Mouse (Mus musculus) left cerebral cortex, postnatal 25 days (tissue): Measurements from ENCODE around the gene Mre11a. TPM values are rescaled to one million over a fixed set of nuclear protein-coding genes. Genes with fewer than 3 reads are reported as not detected.

Experiments
- DNase-seq, 2 experiments: peaks; one replicate each; pipeline ENCODE4 v3.0.0; 2022; ENCODE audit warnings: low spot score in 2 of 2, mixed read lengths in 1 of 2
- intact Hi-C: fragments of 180-260 bp; cut with DNase I; formaldehyde crosslinking; loops from one replicate; pipeline ENCODE4 v1.15.1; 2025
- total RNA-seq, 2 experiments: library from RNA; stranded (reverse); gene quantifications; 2 replicates each; pipeline ENCODE4 v1.2.3; 2021

Gene Mre11a
- 10 to 100 TPM; 13.8 to 16.1 TPM for total RNA-seq

GRCm38 (mm10) chr9:14784039-14785002, at the start of gene Mre11a, which contains the start of gene Ankrd49:
Gene Mre11a (plus strand): TSS chr9:14784654.
Gene Ankrd49 (minus strand): TSS chr9:14784856.
- intact Hi-C loops = loop anchor here (10.0 kb wide), 1 partner anchor 570 kb away; the partner anchor contains the start of gene Cep295
- DNase-seq = peak; percentile 95 to 98

- DNase-seq = no peak
- intact Hi-C loops = no loop called here
These were observed 44.8 kb upstream of the Mre11a start for GRCm38 (mm10) chr9:14739498-14740150.

- intact Hi-C loops = no loop called here
These were observed 44.1 kb upstream of the Mre11a start, which contains the start of gene Piwil4 for GRCm38 (mm10) chr9:14740151-14740924. Gene Piwil4 (minus strand): TSS chr9:14740733.

GRCm38 (mm10) chr9:14750901-14751502, 33.5 kb upstream of the Mre11a start:
- DNase-seq = no peak
- intact Hi-C loops = no loop called here

More at GRCm38 (mm10) chr9:14740151-14740924, 44.1 kb upstream of the Mre11a start, which contains the start of gene Piwil4:
- DNase-seq = no peak

GRCm38 (mm10) chr9:14751503-14752000, 32.9 kb upstream of the Mre11a start:
- no peak for DNase-seq

GRCm38 (mm10) chr9:14752001-14752522, 32.4 kb upstream of the Mre11a start, which contains the start of gene Fut4:
Gene Fut4 (minus strand): TSS chr9:14752393.
- no peak for DNase-seq
- intact Hi-C loops = no loop called here

More at GRCm38 (mm10) chr9:14751503-14752000, 32.9 kb upstream of the Mre11a start:
- intact Hi-C loops = no loop called here

- intact Hi-C loops = no loop called here
These were observed 30.5 kb upstream of the Mre11a start for GRCm38 (mm10) chr9:14753947-14754346.

GRCm38 (mm10) chr9:14754469-14754868, 30.0 kb upstream of the Mre11a start:
- no peak for DNase-seq
- intact Hi-C loops = no loop called here

More at GRCm38 (mm10) chr9:14753947-14754346, 30.5 kb upstream of the Mre11a start:
- DNase-seq = no peak

- intact Hi-C loops = no loop called here
- DNase-seq = no peak
These were observed 25.9 kb upstream of the Mre11a start for GRCm38 (mm10) chr9:14758590-14758989.

GRCm38 (mm10) chr9:14759261-14759660, 25.2 kb upstream of the Mre11a start:
- no peak for DNase-seq
- intact Hi-C loops = no loop called here

- DNase-seq = peak; percentile 53 to 54
- intact Hi-C loops = loop anchor here (2.0 kb wide), 1 partner anchor 242 kb away; no protein-coding TSS in a partner anchor
These were observed 19.7 kb upstream of the Mre11a start for GRCm38 (mm10) chr9:14764765-14765164.

- no peak for DNase-seq
- intact Hi-C loops = loop anchor here (5.0 kb wide), 2 partner anchors 402 to 442 kb away; no protein-coding TSS in a partner anchor
These were observed 14.6 kb upstream of the Mre11a start for GRCm38 (mm10) chr9:14769811-14770210.

GRCm38 (mm10) chr9:14770803-14771471, 13.5 kb upstream of the Mre11a start, which contains the start of gene 1700012B09Rik:
Gene 1700012B09Rik (minus strand): TSS chr9:14771030.
- intact Hi-C loops = loop anchor here (5.0 kb wide), 2 partner anchors 401 to 441 kb away; no protein-coding TSS in a partner anchor
- no peak for DNase-seq

GRCm38 (mm10) chr9:14772074-14772473, 12.4 kb upstream of the Mre11a start:
- DNase-seq = no peak
- intact Hi-C loops = loop anchor here (5.0 kb wide), 2 partner anchors 400 to 440 kb away; no protein-coding TSS in a partner anchor

GRCm38 (mm10) chr9:14773813-14774212, 10.6 kb upstream of the Mre11a start:
- no peak for DNase-seq
- intact Hi-C loops = loop anchor here (1.0 to 5.0 kb wide), 3 partner anchors 241 to 438 kb away; no protein-coding TSS in a partner anchor

GRCm38 (mm10) chr9:14778341-14778740, 6.1 kb upstream of the Mre11a start:
- no peak for DNase-seq
- intact Hi-C loops = no loop called here

- DNase-seq = no peak
- intact Hi-C loops = loop anchor here (10.0 kb wide), 1 partner anchor 567 kb away; the partner anchor contains the start of gene Cep295
These were observed 2.9 kb downstream of the Mre11a start for GRCm38 (mm10) chr9:14787356-14787755.
